Mouse (Mus musculus) heart, embryonic 13.5 days (tissue): ENCODE measurements at regions not wholly inside any gene's neighbourhood (a gene's known extent, or its start where the extent isn't known, plus 50 kb on each side); places are given as distances from the start of the nearest gene placed in this dataset.

ENCODE experiments used
- ATAC-seq: fragments of 200-750 bp; cut with Nextera tagmentation; 2 replicates; pipeline ENCODE4 v1.8.0; 2017; ENCODE audit warnings: moderate TSS enrichment; ENCODE audit not compliant: insufficient number of reproducible peaks, low FRiP score, low TSS enrichment; ENCODE audit errors: extremely low read depth
- H3K27ac ChIP-seq: fragments of 300-500 bp; sonication (generic); replicated peaks from 2 replicates; pipeline ENCODE4 v1.5.1; 2015; ENCODE audit warnings: moderate library complexity, mild to moderate bottlenecking, inconsistent platforms
- H3K27me3 ChIP-seq: fragments of 300-500 bp; sonication (generic); replicated peaks from 2 replicates; pipeline ENCODE4 v1.6.1; 2015; ENCODE audit warnings: mild to moderate bottlenecking, inconsistent platforms
- H3K36me3 ChIP-seq: fragments of 300-500 bp; sonication (generic); 2 replicates; pipeline ENCODE4 v1.6.1; 2015; ENCODE audit warnings: mild to moderate bottlenecking, inconsistent platforms
- H3K4me1 ChIP-seq: fragments of 300-500 bp; sonication (generic); 2 replicates; pipeline ENCODE4 v1.6.1; 2015; ENCODE audit warnings: inconsistent platforms
- H3K4me2 ChIP-seq: fragments of 300-500 bp; sonication (generic); 2 replicates; pipeline ENCODE4 v1.6.1; 2015; ENCODE audit warnings: inconsistent platforms, mild to moderate bottlenecking, moderate library complexity
- H3K4me3 ChIP-seq: fragments of 300-500 bp; sonication (generic); 2 replicates; pipeline ENCODE4 v1.5.1; 2015; ENCODE audit warnings: moderate library complexity, mild to moderate bottlenecking, inconsistent platforms
- H3K9ac ChIP-seq: fragments of 300-500 bp; sonication (generic); 2 replicates; pipeline ENCODE4 v1.6.1; 2015; ENCODE audit warnings: inconsistent platforms, mild to moderate bottlenecking, moderate library complexity
- H3K9me3 ChIP-seq: fragments of 300-500 bp; sonication (generic); 2 replicates; pipeline ENCODE4 v1.6.1; 2016; ENCODE audit warnings: inconsistent platforms
- WGBS: fragments of 180-500 bp; shearing (Covaris S2); methylation state at CpG from one replicate; pipeline ENCODE4 v1.1.7; 2015; ENCODE audit warnings: mixed read lengths; 5-methylcytosine and 5-hydroxymethylcytosine counted together

DNA sequence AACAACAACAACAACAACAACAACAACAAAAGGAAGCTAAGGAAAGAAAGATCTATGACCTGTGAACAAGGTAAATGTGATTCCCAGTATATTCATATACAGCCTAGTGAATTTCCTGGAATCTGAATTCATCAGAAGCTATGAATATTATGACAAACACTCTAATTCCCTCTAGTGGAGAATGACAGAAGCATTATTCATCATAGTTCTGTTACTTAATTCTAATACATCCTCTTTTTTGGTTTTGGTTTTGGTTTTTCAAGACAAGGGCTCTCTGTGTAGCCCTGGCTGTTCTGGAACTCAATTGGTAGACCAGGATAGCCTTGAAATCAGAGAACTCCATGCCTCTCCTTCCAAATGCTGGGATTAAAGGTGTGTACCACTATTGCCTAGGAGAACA is 106.6 kb upstream of the Kcnab1 start:
- Histone ChIP-seq H3K4me3 (no peak overlapping the region), H3K36me3 (no peaks in the 10 kb centered on the region), H3K4me1 (no peaks in the 10 kb centered on the region; the same call in 1 of the 2 replicates), H3K4me2 (no peak overlapping the region), H3K27me3 (no peaks in the 10 kb centered on the region), H3K9ac (no peak overlapping the region), H3K9me3 (no peaks in the 10 kb centered on the region), H3K27ac (no peak overlapping the region)
- no peak for ATAC-seq

DNA sequence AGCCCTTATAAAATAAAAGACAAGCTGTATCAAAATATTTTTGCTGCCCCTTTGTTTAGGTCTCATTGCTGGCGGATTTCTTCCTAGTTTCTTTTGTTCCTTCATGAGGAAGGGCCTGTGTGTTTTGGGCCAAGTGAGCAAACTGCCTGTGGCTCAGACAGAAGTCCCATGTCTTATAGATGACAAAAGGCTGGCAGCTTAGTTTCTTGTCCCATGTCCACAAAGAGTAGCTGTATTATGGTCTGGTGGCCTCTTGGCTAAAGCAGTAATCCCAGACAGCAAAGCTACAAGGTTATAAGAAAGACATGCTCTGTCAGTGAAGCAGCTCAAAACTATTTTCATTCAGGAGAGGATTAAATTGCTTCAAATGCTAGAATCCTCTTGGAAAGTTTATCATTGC is 103.1 kb upstream of the Kcnab1 start:
- no peak overlapping the region for H3K9ac ChIP-seq
- 79% methylated on average over 1 of the region's 1 CpGs for WGBS
- H3K4me3 ChIP-seq = no peak overlapping the region
- no peak overlapping the region for H3K27ac ChIP-seq
- H3K4me1 ChIP-seq = no peaks in the 10 kb centered on the region; the same call in 1 of the 2 replicates
- no peaks in the 10 kb centered on the region for H3K27me3 ChIP-seq
- ATAC-seq = no peak
- H3K9me3 ChIP-seq = no peaks in the 10 kb centered on the region
- no peak overlapping the region for H3K4me2 ChIP-seq
- no peaks in the 10 kb centered on the region for H3K36me3 ChIP-seq

DNA sequence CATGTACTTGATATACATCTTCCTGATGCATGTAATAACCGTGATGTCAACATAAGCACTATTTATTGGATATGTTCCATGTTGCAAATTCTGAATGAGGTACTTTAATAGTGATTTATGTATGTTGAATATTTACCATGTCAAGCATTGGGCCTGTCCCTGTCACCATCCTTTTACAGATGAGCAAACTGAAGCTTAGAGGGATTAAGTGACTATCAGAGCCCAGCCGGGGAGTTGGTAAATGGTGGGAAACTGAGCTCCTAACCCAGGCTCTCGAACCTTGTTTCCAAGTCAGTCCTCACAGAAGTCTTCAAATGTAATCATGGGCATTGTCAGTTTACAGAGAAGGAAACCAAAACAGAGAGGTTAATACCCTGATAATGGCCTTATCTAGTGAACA is 102.6 kb upstream of the Kcnab1 start:
- no peaks in the 10 kb centered on the region for H3K9me3 ChIP-seq
- no peak overlapping the region for H3K4me3 ChIP-seq
- H3K9ac ChIP-seq = no peak overlapping the region
- 58% methylated on average over 3 of the region's 3 CpGs for WGBS
- no peaks in the 10 kb centered on the region for H3K4me1 ChIP-seq
- no peaks in the 10 kb centered on the region for H3K27me3 ChIP-seq
- ATAC-seq = no peak
- no peak overlapping the region for H3K4me2 ChIP-seq
- H3K27ac ChIP-seq = no peak overlapping the region
- no peaks in the 10 kb centered on the region for H3K36me3 ChIP-seq

DNA sequence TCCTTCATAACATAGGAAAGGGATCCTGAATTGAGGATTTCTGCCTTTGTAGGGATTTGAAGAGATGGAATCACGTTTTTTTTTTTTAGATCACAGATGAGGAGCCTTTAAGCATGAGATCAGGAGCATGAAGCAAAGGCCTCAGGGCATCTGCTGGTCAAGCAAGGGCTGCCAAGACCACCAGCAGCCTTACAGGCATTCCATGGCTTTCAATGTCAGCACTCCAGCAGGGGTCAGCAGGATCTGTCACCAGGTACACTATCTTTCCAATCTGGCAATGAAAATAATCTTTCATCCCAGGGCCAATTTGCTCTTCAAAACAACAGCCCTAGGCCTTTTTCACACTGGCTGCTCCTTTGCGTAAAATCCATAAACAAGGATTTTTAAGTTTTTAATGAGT is 85.3 kb upstream of the Kcnab1 start:
- Histone ChIP-seq H3K9me3 (no peaks in the 10 kb centered on the region), H3K4me2 (no peak overlapping the region), H3K27me3 (no peaks in the 10 kb centered on the region), H3K4me1 (no peaks in the 10 kb centered on the region), H3K36me3 (no peaks in the 10 kb centered on the region), H3K4me3 (no peak overlapping the region), H3K9ac (no peak overlapping the region), H3K27ac (no peak overlapping the region)
- no peak for ATAC-seq
- 58% methylated on average over 2 of the region's 2 CpGs for WGBS

DNA sequence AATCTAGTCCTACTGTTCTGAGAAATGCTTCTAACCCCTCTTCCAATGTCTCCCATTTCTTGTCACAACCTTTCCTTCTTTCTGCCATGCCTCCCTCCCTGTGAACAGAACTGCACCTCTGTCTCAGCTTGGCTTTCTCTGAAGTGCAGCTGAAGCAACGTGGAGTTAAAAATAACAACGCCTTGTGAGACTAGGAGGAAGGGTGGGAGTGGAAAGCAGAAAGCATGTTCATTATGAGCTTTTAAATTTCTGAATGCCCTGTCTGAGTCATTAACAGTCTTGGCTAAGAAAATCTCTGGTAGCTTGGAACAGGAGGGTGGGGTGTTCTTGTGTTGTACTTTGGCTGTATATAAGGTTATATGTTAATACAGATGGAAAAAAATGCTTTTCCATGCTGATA is 71.6 kb upstream of the Kcnab1 start:
- no peak overlapping the region for H3K4me3 ChIP-seq
- ATAC-seq = no peak
- no peak overlapping the region for H3K27ac ChIP-seq
- no peaks in the 10 kb centered on the region for H3K36me3 ChIP-seq
- WGBS = 35% methylated on average over 2 of the region's 2 CpGs
- no peaks in the 10 kb centered on the region for H3K4me1 ChIP-seq
- no peak overlapping the region for H3K9ac ChIP-seq
- H3K4me2 ChIP-seq = no peak overlapping the region
- no peaks in the 10 kb centered on the region for H3K27me3 ChIP-seq
- no peaks in the 10 kb centered on the region for H3K9me3 ChIP-seq

DNA sequence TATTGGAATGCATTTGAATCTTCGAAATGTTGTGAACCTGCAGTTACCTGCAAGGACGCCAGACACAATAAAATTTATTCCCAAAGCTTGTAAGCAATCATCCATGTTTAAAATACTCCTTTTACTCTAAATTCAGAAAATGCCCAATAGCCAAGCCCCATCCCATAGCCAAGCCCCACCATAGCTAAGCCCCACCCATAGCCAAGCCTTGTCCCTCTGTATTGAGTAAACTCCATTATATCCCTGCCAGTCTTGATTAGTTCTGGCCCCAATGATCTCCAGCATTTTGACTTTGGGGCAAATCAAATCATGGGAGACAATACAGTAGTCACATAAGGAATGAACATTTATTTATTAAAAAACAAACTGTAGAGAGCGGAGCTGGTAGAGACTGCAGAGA is 61.3 kb upstream of the Kcnab1 start:
- no peak for ATAC-seq
- Histone ChIP-seq H3K9me3 (no peaks in the 10 kb centered on the region), H3K4me1 (no peaks in the 10 kb centered on the region), H3K4me2 (no peak overlapping the region), H3K4me3 (no peak overlapping the region), H3K27me3 (no peaks in the 10 kb centered on the region), H3K27ac (no peak overlapping the region), H3K9ac (no peak overlapping the region), H3K36me3 (no peaks in the 10 kb centered on the region)
- WGBS = 77% methylated on average over 3 of the region's 3 CpGs

DNA sequence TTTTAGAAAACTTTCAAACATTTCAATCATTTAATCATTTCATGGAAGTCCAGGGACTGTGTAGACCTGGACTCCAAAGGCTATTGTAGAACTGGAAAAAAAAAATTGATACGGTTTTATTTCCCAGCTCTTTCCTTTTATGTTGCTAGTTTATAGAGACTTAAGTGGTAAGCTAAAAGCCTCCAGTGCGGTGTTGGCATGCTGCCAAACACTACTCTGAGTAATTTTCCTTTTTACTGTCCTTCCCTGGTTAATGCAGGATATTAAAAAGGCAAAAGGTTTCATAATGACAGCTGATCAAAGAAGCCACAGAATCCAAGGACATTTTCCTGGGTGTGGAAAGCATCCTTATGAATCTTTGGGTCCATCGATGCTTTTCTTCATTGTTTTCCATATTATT is 53.8 kb upstream of the Kcnab1 start:
- Histone ChIP-seq H3K4me3 (no peak overlapping the region), H3K9ac (no peak overlapping the region), H3K36me3 (no peaks in the 10 kb centered on the region), H3K9me3 (no peaks in the 10 kb centered on the region), H3K4me1 (no peaks in the 10 kb centered on the region), H3K4me2 (no peak overlapping the region), H3K27me3 (no peaks in the 10 kb centered on the region), H3K27ac (no peak overlapping the region)
- WGBS = 49% methylated on average over 3 of the region's 3 CpGs
- ATAC-seq = no peak
